Mouse (Mus musculus): ENCODE results near the gene Rhobtb1. TPM values are rescaled to one million over a fixed set of nuclear protein-coding genes. Genes with fewer than 3 reads are reported as not detected.

The Rhobtb1 gene
- polyA plus RNA-seq, 1 experiment from 2014 or later, result 19.3 TPM

- Histone ChIP-seq H3K9me3 (no peaks in the 10 kb centered on the region), H3K4me3 (no peak overlapping the region), H3K4me1 (no peaks in the 10 kb centered on the region), H3K36me3 (replicated peaks) (peaks cover 14% of the 10 kb centered on the region; the same call in 1 of the 2 replicates), H3K27ac (replicated peaks) (no peak overlapping the region), H3K27me3 (replicated peaks; ENCODE audit: low read depth, poor library complexity, severe bottlenecking) (no peaks in the 10 kb centered on the region)
- DNase-seq (ENCODE audit: low spot score), result no peak
- WGBS, result 92% methylated on average over 2 of the region's 2 CpGs
Observed at GRCm38 (mm10) chr10:69240530-69240929, 89.3 kb downstream of the Rhobtb1 start.

DNA sequence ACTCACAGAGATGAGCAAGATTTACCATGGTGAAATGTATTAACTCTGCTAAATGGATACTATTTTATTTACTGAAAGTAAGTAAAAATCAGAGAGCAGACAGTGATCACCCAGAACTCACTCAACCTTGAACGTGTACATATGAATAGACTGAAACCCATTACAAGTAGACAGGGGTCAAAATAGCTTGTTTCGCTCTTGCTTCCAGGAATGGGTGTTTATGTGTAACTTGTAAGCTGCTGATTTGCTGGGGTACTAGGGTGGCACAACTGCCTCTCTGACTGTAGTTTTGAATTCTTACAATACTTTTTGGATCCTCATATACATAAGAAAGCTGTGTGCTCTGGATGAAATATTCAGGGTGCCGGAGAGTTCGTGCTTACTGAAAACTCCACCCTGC, 93.9 kb downstream of the Rhobtb1 start:
- H3K4me3 ChIP-seq, result no peak overlapping the region
- H3K36me3 ChIP-seq (replicated peaks), result peaks cover 18% of the 10 kb centered on the region
- H3K9me3 ChIP-seq, result no peaks in the 10 kb centered on the region
- no peaks in the 10 kb centered on the region for H3K27me3 ChIP-seq (replicated peaks; ENCODE audit: low read depth, poor library complexity, severe bottlenecking)
- DNase-seq (ENCODE audit: low spot score), result no peak
- 89% methylated on average over 4 of the region's 4 CpGs for WGBS
- H3K4me1 ChIP-seq, result no peaks in the 10 kb centered on the region
- no peak overlapping the region for H3K27ac ChIP-seq (replicated peaks)

DNA sequence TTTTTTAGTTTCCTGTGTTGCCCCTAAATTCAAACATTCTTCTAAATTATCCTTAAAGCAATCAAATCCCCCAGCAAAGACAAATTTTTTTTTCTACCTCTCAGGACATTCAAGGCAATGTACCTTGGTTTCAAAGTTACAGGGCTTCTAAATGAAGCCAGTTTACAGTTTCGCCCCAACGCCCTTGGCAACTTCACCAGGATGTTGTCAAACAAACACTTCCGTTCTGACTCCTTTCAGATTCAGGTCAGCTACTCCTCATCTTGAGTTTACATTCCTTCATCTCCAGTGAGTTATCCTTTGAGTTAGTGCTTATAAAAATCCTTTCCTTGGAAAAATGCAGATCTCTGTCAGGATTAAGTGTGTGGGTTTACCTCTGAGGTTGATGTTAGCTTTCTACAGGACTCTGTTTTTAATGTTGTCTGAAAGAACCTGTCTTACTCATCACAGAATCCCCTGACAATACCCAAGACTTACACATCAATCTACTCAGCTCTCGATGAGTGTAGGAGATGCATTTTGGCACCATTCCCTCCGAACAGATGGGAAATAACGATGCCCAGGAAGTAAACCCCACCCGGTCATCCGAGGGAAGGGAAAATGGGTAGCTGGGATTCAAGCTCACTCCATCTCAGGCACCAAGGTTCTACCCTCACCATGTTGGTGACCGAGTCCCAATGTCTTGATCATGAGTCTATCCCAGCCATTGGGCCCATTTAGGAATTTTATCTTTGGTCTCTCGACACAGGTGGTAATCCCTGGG, 94.9 kb downstream of the Rhobtb1 start:
- WGBS, result 92% methylated on average over 10 of the region's 10 CpGs
- no peaks in the 10 kb centered on the region for H3K27me3 ChIP-seq (replicated peaks; ENCODE audit: low read depth, poor library complexity, severe bottlenecking)
- H3K9me3 ChIP-seq, result no peaks in the 10 kb centered on the region
- H3K4me1 ChIP-seq, result no peaks in the 10 kb centered on the region
- peaks cover 26% of the 10 kb centered on the region for H3K36me3 ChIP-seq (replicated peaks)
- H3K4me3 ChIP-seq, result no peak overlapping the region
- DNase-seq (ENCODE audit: low spot score), result no peak
- no peak overlapping the region for H3K27ac ChIP-seq (replicated peaks)

DNA sequence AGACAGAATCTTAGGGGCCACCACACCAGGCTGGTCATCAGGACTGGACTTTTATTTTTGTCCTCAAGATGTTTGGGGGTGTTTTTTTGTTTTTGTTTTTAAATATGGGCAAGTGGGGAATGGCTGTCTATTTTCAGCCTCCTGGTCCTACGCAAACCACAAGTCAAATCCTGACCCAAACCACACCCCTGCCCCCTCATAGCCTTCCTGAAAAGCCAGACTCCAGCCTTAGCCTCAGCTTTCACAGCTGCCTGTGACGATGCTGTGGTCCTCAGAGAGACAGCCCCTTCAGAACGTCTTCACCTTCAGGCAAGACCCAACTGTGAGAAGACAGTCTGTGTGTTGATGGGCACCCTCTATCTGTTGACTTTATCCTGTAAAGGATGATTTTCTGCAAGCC, 95.5 kb downstream of the Rhobtb1 start:
- Histone ChIP-seq H3K9me3 (no peaks in the 10 kb centered on the region), H3K27me3 (replicated peaks; ENCODE audit: low read depth, poor library complexity, severe bottlenecking) (no peaks in the 10 kb centered on the region), H3K4me1 (no peaks in the 10 kb centered on the region), H3K36me3 (replicated peaks) (peaks cover 26% of the 10 kb centered on the region), H3K27ac (replicated peaks) (no peak overlapping the region), H3K4me3 (no peak overlapping the region)
- WGBS, result 84% methylated on average over 3 of the region's 3 CpGs
- DNase-seq (ENCODE audit: low spot score), result no peak

DNA sequence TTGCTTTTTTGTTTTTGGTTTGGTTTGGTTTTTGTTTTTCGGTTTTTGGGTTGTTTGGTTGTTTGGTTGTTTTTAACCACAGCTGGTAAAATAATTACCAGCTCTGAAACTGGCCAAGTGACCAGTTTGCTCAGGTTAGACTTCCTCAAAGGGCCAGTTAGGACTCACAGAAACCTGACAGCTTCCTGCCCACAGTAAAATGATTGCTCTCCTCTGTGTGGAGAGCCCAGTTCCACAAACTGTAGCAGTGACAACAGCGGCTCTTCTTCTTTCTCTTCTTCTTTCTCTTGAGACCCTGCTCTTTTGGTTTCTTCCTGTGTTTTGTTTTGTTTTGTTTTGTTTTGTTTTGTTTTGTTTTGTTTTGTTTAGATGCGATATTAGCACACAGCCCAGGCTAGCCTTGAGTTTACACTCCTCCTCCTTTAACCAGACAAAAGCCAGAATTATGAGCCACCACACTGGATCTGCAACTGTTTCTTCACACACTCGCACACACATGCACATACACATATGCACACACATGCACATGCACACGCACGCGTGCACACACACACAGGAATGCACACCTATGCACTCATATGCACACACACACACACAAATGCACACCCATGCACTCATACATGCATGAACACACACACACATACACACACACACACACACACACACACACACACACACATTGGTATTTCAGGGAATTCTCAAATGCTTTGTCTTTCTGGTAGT, 96.2 kb downstream of the Rhobtb1 start:
- Histone ChIP-seq H3K4me3 (no peak overlapping the region), H3K27me3 (replicated peaks; ENCODE audit: low read depth, poor library complexity, severe bottlenecking) (no peaks in the 10 kb centered on the region), H3K9me3 (no peaks in the 10 kb centered on the region), H3K36me3 (replicated peaks) (peaks cover 22% of the 10 kb centered on the region), H3K4me1 (peaks cover 4% of the 10 kb centered on the region), H3K27ac (replicated peaks) (no peak overlapping the region)
- DNase-seq (ENCODE audit: low spot score), result no peak
- WGBS, result 92% methylated on average over 7 of the region's 7 CpGs

- H3K9me3 ChIP-seq, result no peaks in the 10 kb centered on the region
- H3K4me1 ChIP-seq, result peaks cover 14% of the 10 kb centered on the region
- WGBS, result 96% methylated on average over 29 of the region's 29 CpGs
- H3K4me3 ChIP-seq, result no peak overlapping the region
- DNase-seq (ENCODE audit: low spot score), result no peak
- peaks cover 22% of the 10 kb centered on the region for H3K36me3 ChIP-seq (replicated peaks)
- H3K27ac ChIP-seq (replicated peaks), result no peak overlapping the region
- no peaks in the 10 kb centered on the region for H3K27me3 ChIP-seq (replicated peaks; ENCODE audit: low read depth, poor library complexity, severe bottlenecking)
Observed at GRCm38 (mm10) chr10:69248261-69249160, 97.3 kb downstream of the Rhobtb1 start.

DNA sequence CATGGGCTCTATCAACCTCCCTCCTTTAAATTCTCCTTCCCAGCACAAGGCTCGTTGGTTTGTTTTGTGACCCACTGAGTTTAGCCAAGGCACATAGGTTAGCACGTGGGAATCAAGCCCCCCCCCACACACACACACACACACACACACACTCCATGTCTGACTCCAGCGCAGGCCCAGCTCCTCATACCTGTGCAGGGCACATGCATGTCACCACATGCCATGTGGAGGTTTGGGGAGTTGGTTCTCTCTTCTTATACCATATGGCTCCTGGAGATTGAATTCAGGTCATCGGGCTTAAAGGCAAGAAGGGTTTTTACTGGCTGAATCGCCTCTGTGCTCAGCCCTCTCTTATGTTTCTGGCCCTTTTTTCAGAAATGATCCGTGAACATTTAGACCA, 100.0 kb downstream of the Rhobtb1 start:
- H3K36me3 ChIP-seq (replicated peaks), result peaks cover 22% of the 10 kb centered on the region
- H3K4me3 ChIP-seq, result no peak overlapping the region
- H3K27me3 ChIP-seq (replicated peaks; ENCODE audit: low read depth, poor library complexity, severe bottlenecking), result no peaks in the 10 kb centered on the region
- DNase-seq (ENCODE audit: low spot score), result no peak
- no peak overlapping the region for H3K27ac ChIP-seq (replicated peaks)
- 91% methylated on average over 6 of the region's 6 CpGs for WGBS
- peaks cover 27% of the 10 kb centered on the region for H3K4me1 ChIP-seq
- no peaks in the 10 kb centered on the region for H3K9me3 ChIP-seq

DNA sequence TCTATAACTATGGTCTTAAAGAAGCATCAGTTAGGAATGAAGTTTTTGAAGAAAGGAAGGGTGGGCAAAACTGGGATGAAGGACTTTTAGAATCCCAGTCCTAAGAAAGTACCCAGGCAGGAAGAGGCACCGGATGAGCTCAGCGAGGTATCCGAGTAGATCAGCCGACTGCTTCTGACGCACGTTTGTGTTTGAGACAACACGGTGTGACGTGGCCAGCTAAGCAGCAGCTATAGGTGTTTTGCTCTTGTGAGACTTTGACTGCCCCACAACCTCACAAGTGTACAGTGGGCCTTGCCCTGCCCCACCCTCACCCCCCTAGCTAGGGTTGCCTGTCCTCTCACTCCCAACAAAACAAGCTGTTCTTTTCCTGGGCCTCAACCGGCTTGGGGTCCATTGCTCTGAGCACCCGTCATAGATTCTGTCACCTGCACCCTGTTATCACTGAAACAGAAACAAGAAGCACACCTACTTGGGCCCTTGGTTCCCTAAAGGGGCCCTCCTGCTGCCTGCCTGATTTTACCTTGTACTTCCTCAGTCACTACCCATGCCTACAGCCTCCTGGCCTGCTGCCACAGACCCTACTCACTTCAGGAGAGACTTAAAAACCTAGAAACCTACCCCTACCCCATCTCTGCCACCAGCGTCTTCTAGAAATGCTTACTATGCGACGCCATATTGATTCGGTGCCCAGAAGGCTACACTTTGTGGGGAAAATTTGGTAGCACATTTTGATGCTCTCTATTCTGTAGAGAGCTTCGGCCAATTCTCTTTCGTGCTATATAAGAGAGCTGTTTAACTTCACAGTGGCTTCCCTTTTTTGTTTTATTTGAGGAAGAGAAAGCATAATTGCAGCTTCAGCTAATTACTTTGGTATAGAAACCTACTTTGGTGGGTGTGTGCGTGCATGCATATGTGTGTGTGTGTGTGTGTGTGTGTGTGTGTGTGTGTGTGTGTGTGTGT, 101.2 kb downstream of the Rhobtb1 start:
- 93% methylated on average over 17 of the region's 17 CpGs for WGBS
- H3K4me1 ChIP-seq, result peaks cover 27% of the 10 kb centered on the region
- no peak overlapping the region for H3K4me3 ChIP-seq
- H3K27ac ChIP-seq (replicated peaks), result peak overlapping the region; percentile 82
- peaks cover 22% of the 10 kb centered on the region for H3K36me3 ChIP-seq (replicated peaks)
- no peaks in the 10 kb centered on the region for H3K27me3 ChIP-seq (replicated peaks; ENCODE audit: low read depth, poor library complexity, severe bottlenecking)
- DNase-seq (ENCODE audit: low spot score), result no peak
- H3K9me3 ChIP-seq, result no peaks in the 10 kb centered on the region

GRCm38 (mm10) chr10:69253075-69253685, 101.9 kb downstream of the Rhobtb1 start:
- 56% methylated on average over 5 of the region's 5 CpGs for WGBS
- Histone ChIP-seq H3K36me3 (replicated peaks) (peaks cover 22% of the 10 kb centered on the region), H3K27ac (replicated peaks) (peak overlapping the region; percentile 82), H3K9me3 (no peaks in the 10 kb centered on the region), H3K4me1 (peaks cover 27% of the 10 kb centered on the region), H3K4me3 (no peak overlapping the region), H3K27me3 (replicated peaks; ENCODE audit: low read depth, poor library complexity, severe bottlenecking) (no peaks in the 10 kb centered on the region)
- peak; percentile 39 for DNase-seq (ENCODE audit: low spot score)

DNA sequence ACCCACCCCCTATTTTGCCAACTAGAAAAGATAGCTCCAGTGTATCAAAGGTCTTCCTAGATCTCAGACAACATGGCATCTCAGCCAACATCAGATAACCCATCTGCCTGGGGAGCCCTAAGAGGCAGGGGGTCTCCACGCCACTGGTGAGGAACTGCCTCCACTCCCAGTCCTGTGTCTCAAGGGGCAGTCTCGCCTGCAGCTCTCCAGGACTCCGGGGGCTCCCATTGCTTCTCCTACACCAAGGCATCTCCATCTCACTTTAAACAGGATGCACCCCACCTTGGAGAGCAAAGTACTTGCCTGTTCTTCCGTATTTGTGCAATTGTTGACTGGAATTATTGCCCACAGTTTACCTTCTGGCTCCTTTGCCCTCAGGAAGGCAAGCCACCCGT, 102.4 kb downstream of the Rhobtb1 start:
- WGBS, result 79% methylated on average over 5 of the region's 5 CpGs
- peaks cover 27% of the 10 kb centered on the region for H3K4me1 ChIP-seq
- H3K4me3 ChIP-seq, result no peak overlapping the region
- peaks cover 21% of the 10 kb centered on the region for H3K36me3 ChIP-seq (replicated peaks)
- peak overlapping the region; percentile 82 for H3K27ac ChIP-seq (replicated peaks)
- no peaks in the 10 kb centered on the region for H3K27me3 ChIP-seq (replicated peaks; ENCODE audit: low read depth, poor library complexity, severe bottlenecking)
- H3K9me3 ChIP-seq, result no peaks in the 10 kb centered on the region
- DNase-seq (ENCODE audit: low spot score), result no peak

DNA sequence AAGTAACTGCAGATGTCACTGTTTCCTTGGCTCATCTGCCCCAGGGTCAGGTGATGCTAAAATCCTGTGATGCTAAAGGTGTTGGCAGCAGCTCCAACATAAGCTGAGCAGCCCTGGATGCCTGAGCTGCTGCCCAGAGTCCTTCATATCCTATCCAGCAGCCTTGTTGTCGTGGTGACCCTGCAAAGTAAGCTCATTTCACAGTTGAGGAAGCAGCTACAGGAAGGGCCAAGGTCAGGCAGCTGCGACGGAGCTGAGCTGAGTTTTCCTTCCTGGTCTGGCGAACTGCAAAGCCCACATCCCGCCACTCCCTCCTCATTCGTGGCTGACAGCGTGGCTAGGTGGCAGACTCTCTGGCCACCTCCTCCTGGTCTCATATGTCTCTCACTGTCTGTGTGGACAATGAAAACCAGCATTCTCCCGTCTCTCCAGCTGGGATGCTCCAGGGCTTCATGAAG, 103.2 kb downstream of the Rhobtb1 start:
- Histone ChIP-seq H3K36me3 (replicated peaks) (peaks cover 15% of the 10 kb centered on the region), H3K4me1 (peaks cover 27% of the 10 kb centered on the region), H3K27me3 (replicated peaks; ENCODE audit: low read depth, poor library complexity, severe bottlenecking) (no peaks in the 10 kb centered on the region), H3K9me3 (no peaks in the 10 kb centered on the region), H3K4me3 (0 out of 2 replicates have a peak overlapping the region, but pooled peaks have one; percentile 1), H3K27ac (replicated peaks) (peak overlapping the region; percentile 82)
- WGBS, result 23% methylated on average over 8 of the region's 8 CpGs
- DNase-seq (ENCODE audit: low spot score), result peak; percentile 60

Measured in embryonic facial prominence, embryonic 10.5 days (tissue).